Mouse (Mus musculus) hindbrain, embryonic 15.5 days (tissue): ENCODE measurements around the gene Pfdn4. TPM values are rescaled to one million over a fixed set of nuclear protein-coding genes. Genes with fewer than 3 reads are reported as not detected.

Experiments used
- ATAC-seq: fragments of 200-750 bp; cut with Nextera tagmentation; 2 replicates; pipeline ENCODE4 v1.8.0; 2017; ENCODE audit warnings: low read depth, moderate number of reproducible peaks, moderate TSS enrichment; ENCODE audit not compliant: low FRiP score
- H3K27ac ChIP-seq: fragments of 300-500 bp; sonication (generic); replicated peaks from 2 replicates; pipeline ENCODE4 v1.5.1; 2015; ENCODE audit warnings: mild to moderate bottlenecking, inconsistent platforms
- H3K27me3 ChIP-seq: fragments of 300-500 bp; sonication (generic); 2 replicates; pipeline ENCODE4 v1.6.1; 2015; ENCODE audit warnings: control low read depth, inconsistent platforms
- H3K36me3 ChIP-seq: fragments of 300-500 bp; sonication (generic); 2 replicates; pipeline ENCODE4 v1.6.1; 2015; ENCODE audit warnings: control low read depth, inconsistent platforms
- H3K4me1 ChIP-seq: fragments of 300-500 bp; sonication (generic); replicated peaks from 2 replicates; pipeline ENCODE4 v1.6.1; 2015; ENCODE audit warnings: control low read depth, inconsistent platforms
- H3K4me2 ChIP-seq: fragments of 300-500 bp; sonication (generic); 2 replicates; pipeline ENCODE4 v1.6.1; 2015; ENCODE audit warnings: moderate library complexity, mild to moderate bottlenecking, inconsistent platforms
- H3K4me3 ChIP-seq: fragments of 300-500 bp; sonication (generic); 2 replicates; pipeline ENCODE4 v1.5.1; 2015; ENCODE audit warnings: mild to moderate bottlenecking, inconsistent platforms
- H3K9ac ChIP-seq: fragments of 300-500 bp; sonication (generic); 2 replicates; pipeline ENCODE4 v1.6.1; 2015; ENCODE audit warnings: inconsistent platforms
- H3K9me3 ChIP-seq: fragments of 300-500 bp; sonication (generic); 2 replicates; pipeline ENCODE4 v1.6.1; 2016; ENCODE audit warnings: control low read depth, inconsistent platforms
- WGBS: fragments of 180-500 bp; shearing (Covaris S2); methylation state at CpG from one replicate; pipeline ENCODE4 v1.1.7; 2015; 5-methylcytosine and 5-hydroxymethylcytosine counted together
- polyA plus RNA-seq: library from polyadenylated mRNA; unstranded; fragments of >200 nt; fragmentation: Nextera tagmentation; extraction: Ambion mirVana; gene quantifications from 2 replicates; pipeline ENCODE4 v1.2.1, GENCODE M21; 2015

Pfdn4 gene
- polyA plus RNA-seq, 1 experiment from 2014 or later: 113 TPM

GRCm38 (mm10) chr2:170503983-170504382 is 7.8 kb downstream of the Pfdn4 start:
- H3K27ac ChIP-seq: no peak overlapping the region
- no peak overlapping the region for H3K9ac ChIP-seq
- 45% methylated on average over 4 of the region's 4 CpGs for WGBS
- no peaks in the 10 kb centered on the region for H3K9me3 ChIP-seq
- no peak overlapping the region for H3K4me2 ChIP-seq
- no peak for ATAC-seq
- peaks cover 15% of the 10 kb centered on the region for H3K27me3 ChIP-seq
- no peaks in the 10 kb centered on the region for H3K36me3 ChIP-seq
- H3K4me3 ChIP-seq: no peak overlapping the region
- H3K4me1 ChIP-seq: peaks cover 6% of the 10 kb centered on the region

GRCm38 (mm10) chr2:170507734-170508133 is 11.5 kb downstream of the Pfdn4 start:
- Histone ChIP-seq H3K27me3 (0 out of 2 replicates have a peak, but pooled peaks cover 6% of the 10 kb centered on the region), H3K9ac (no peak overlapping the region), H3K36me3 (no peaks in the 10 kb centered on the region), H3K9me3 (no peaks in the 10 kb centered on the region), H3K27ac (no peak overlapping the region), H3K4me1 (peaks cover 19% of the 10 kb centered on the region), H3K4me3 (no peak overlapping the region), H3K4me2 (no peak overlapping the region)
- ATAC-seq: peak; percentile 63; the same call in 1 of the 2 replicates
- WGBS: 9% methylated on average over 10 of the region's 10 CpGs

DNA sequence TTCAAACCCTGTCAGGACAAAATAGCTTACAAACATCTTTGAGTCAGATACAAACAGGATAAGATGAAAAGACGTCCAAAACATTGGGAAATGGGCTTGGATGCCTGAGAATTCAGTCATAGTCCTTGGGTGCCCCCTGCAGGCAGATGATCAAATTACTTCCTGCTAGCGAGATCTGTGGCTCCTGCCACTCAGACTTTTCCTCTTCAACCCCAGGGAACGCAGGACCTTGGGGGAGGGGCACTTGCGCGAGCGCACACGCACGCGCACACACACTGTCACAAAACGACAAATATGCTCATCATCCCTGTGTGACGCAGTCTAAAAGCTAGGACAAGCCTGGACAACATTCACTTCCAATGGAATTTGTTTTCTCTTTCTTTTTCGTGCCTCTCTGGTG is 12.6 kb downstream of the Pfdn4 start:
- H3K27me3 ChIP-seq: 0 out of 2 replicates have a peak, but pooled peaks cover 6% of the 10 kb centered on the region
- peak overlapping the region; percentile 12; the same call in 1 of the 2 replicates for H3K9ac ChIP-seq
- ATAC-seq: 0 out of 2 replicates have a peak, but pooled peaks have one; percentile 13

DNA sequence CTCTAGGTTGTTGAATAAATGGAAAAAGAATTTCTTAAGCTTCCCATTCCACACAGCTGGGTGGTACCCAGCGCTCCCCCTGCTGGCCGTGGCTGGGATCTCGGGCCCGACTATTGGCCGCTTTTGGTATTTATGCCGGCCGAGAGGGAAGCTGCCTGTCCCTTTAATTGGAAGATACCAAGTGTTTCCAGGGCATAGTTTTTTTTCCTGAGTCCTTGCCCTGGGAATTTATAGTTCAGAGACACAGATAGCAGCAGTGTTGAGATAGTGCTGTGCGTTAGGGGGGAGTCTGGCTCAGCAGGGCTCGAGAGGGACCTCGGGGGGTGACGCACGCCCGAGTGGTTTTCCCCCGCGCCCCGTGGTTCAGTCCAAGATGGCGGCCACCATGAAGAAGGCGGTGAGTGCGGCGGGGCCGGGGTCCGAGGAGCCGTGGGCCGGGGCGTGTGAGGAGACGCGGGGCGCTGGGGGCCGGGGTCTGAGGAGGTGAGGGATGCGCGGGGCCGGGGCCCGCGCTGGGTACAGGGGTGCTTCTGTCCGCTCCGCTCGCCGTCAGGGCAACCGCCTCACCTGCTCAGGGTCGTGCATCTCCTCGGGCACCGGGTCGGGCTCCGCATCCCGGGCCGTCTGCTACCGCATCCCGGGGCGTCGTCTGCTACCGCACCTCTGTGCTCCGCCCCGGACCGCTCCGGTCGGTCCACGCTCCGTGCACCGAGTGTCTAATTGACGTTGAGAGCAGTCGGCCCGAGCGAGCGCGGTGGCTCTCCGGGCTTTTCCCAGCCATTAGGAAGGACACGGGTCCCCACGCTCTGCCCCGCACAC is 15.1 kb downstream of the Pfdn4 start:
- WGBS: under 1% methylated on average over 64 of the region's 69 CpGs
- Histone ChIP-seq H3K9ac (peak overlapping the region; percentile 85), H3K27ac (peak overlapping the region; percentile 94), H3K9me3 (no peaks in the 10 kb centered on the region), H3K4me2 (peak overlapping the region; percentile 74), H3K4me1 (peaks cover 30% of the 10 kb centered on the region), H3K36me3 (0 out of 2 replicates have a peak, but pooled peaks cover 5% of the 10 kb centered on the region), H3K27me3 (0 out of 2 replicates have a peak, but pooled peaks cover 5% of the 10 kb centered on the region), H3K4me3 (peak overlapping the region; percentile 88)
- peak; percentile 73 for ATAC-seq

More for the DNA sequence above, 12.6 kb downstream of the Pfdn4 start:
- peak overlapping the region; percentile 22 for H3K4me3 ChIP-seq
- no peak overlapping the region for H3K27ac ChIP-seq
- WGBS: 4% methylated on average over 12 of the region's 12 CpGs
- H3K4me2 ChIP-seq: peak overlapping the region; percentile 50
- H3K4me1 ChIP-seq: peaks cover 29% of the 10 kb centered on the region
- H3K36me3 ChIP-seq: no peaks in the 10 kb centered on the region
- no peaks in the 10 kb centered on the region for H3K9me3 ChIP-seq

GRCm38 (mm10) chr2:170513756-170514155 is 17.5 kb downstream of the Pfdn4 start:
- Histone ChIP-seq H3K9ac (no peak overlapping the region), H3K36me3 (peaks cover 20% of the 10 kb centered on the region), H3K27me3 (no peaks in the 10 kb centered on the region), H3K4me2 (no peak overlapping the region), H3K4me1 (peaks cover 26% of the 10 kb centered on the region), H3K9me3 (no peaks in the 10 kb centered on the region), H3K27ac (no peak overlapping the region), H3K4me3 (no peak overlapping the region)
- no peak for ATAC-seq
- 93% methylated on average over 12 of the region's 12 CpGs for WGBS

DNA sequence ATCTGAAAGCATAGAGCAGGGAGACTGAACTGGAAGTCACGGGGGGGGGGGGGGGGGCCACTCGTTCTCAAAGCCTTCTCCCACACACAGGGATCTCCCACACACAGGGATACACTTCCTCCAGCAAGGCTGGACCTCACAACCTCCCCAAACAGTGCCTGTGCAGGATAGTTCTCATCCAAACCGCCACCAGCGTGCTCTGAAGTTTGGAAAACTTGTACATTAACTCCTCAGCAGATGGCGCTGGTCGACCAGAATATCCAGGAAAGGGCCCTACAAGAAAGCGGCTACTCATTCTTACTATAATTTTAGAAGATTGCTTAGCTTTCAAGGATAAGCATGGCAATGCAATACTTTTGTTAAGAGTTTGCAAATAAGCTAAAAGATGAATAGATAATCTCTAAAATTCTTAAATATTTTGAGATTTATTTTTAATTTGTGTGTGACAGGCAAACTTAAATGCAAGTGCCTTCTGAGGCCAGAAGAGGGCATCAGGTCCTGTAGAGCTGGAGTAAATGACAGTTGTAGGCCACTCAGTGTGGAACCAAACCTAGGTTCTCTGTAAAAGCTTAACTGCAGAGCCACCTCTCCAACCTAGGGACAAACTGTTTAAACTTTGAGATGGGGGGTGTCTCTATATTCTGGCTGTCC is 24.2 kb downstream of the Pfdn4 start:
- Histone ChIP-seq H3K4me3 (no peak overlapping the region), H3K9ac (no peak overlapping the region), H3K27ac (no peak overlapping the region), H3K4me1 (no peaks in the 10 kb centered on the region), H3K27me3 (no peaks in the 10 kb centered on the region), H3K9me3 (no peaks in the 10 kb centered on the region), H3K4me2 (no peak overlapping the region), H3K36me3 (peaks cover 29% of the 10 kb centered on the region)
- WGBS: 6% methylated on average over 7 of the region's 7 CpGs
- ATAC-seq: peak; percentile 76

DNA sequence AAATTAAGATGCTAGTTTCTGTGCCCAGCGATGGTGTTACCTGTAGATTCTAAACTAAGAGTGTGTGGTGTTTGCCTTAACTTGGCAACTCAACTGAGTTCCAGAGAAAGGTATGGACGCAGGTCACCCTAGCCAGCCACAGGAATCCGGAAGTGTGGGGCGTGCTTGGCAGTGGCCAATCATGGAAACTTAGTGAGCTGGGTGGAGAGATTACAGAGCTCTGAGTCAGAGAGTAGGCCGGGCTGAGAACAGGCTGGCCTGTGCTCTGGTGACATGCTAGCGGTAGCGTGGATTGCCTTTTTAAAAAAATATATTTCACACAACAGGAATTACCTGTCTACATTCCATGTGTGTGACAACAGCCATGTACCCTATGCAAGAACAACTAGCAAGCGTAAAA is 30.3 kb downstream of the Pfdn4 start:
- Histone ChIP-seq H3K27ac (no peak overlapping the region), H3K9ac (no peak overlapping the region), H3K36me3 (no peaks in the 10 kb centered on the region), H3K4me3 (no peak overlapping the region), H3K4me1 (no peaks in the 10 kb centered on the region), H3K27me3 (no peaks in the 10 kb centered on the region), H3K4me2 (no peak overlapping the region), H3K9me3 (no peaks in the 10 kb centered on the region)
- no peak for ATAC-seq
- 94% methylated on average over 8 of the region's 8 CpGs for WGBS

DNA sequence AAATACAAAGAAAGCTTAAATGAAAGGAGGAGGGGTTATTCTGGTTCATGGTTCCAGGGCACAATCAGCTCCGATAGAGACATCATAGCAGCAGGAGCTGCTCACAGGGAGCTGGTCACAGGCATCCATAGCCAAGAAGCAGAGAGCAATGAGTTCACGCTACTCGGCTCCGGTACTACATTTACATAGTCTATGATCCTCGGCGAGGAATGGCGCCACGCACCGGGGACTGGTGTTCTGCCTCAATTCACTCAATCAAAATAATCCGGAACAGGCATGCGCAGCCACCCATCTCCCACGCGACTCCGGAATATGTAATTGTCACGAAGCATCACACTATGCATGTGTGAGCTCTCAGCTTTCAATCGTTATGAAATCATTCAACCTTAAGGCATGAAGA is 31.8 kb downstream of the Pfdn4 start:
- H3K36me3 ChIP-seq: no peaks in the 10 kb centered on the region
- H3K4me1 ChIP-seq: no peaks in the 10 kb centered on the region
- H3K27me3 ChIP-seq: no peaks in the 10 kb centered on the region
- no peak for ATAC-seq
- H3K27ac ChIP-seq: no peak overlapping the region
- 82% methylated on average over 16 of the region's 16 CpGs for WGBS
- H3K4me2 ChIP-seq: no peak overlapping the region
- no peak overlapping the region for H3K9ac ChIP-seq
- no peak overlapping the region for H3K4me3 ChIP-seq
- H3K9me3 ChIP-seq: no peaks in the 10 kb centered on the region

- Histone ChIP-seq H3K9ac (no peak overlapping the region), H3K4me2 (no peak overlapping the region), H3K27me3 (no peaks in the 10 kb centered on the region), H3K4me3 (no peak overlapping the region), H3K27ac (no peak overlapping the region), H3K9me3 (no peaks in the 10 kb centered on the region), H3K4me1 (no peaks in the 10 kb centered on the region), H3K36me3 (no peaks in the 10 kb centered on the region)
- 85% methylated on average over 7 of the region's 7 CpGs for WGBS
- no peak for ATAC-seq
Measured at GRCm38 (mm10) chr2:170529766-170530165, 33.5 kb downstream of the Pfdn4 start.

GRCm38 (mm10) chr2:170530256-170530655 is 34.0 kb downstream of the Pfdn4 start:
- H3K27me3 ChIP-seq: no peaks in the 10 kb centered on the region
- H3K4me1 ChIP-seq: no peaks in the 10 kb centered on the region
- H3K36me3 ChIP-seq: no peaks in the 10 kb centered on the region
- H3K4me3 ChIP-seq: no peak overlapping the region
- H3K27ac ChIP-seq: no peak overlapping the region
- H3K4me2 ChIP-seq: no peak overlapping the region
- H3K9ac ChIP-seq: no peak overlapping the region
- H3K9me3 ChIP-seq: no peaks in the 10 kb centered on the region
- WGBS: 94% methylated on average over 3 of the region's 3 CpGs
- no peak for ATAC-seq

DNA sequence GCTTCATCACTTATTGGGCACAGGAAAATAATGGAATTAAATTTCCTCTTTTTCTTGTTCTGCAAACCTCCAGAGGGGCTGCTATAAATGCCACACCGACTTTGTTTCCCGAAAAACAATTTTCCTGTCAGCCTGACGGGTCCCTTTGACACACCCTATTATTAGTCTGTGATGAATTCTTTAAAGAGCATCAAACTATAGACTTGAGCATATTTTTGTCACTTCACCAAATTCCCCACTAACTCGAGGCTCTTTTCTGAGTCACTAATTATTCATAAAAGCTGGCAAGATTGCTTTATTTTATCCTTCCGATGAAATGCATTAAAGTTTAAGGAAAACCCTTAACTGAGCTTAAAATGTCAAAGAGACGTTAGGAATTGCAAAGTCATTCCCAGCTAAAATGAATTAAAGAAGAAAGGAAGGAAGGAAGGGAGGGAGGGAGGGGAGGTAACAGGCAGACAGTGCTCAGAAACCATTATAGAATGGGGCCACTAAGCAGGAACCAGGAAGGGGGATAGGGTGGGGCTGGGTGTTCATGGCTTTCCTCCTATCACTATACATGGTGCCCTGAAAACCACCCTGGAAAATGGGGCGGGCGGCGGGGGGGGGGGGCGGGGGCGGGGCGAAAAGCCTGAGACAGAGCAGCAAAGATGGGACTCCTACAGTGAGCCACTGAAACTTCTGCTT is 38.0 kb downstream of the Pfdn4 start:
- H3K4me2 ChIP-seq: no peak overlapping the region
- no peaks in the 10 kb centered on the region for H3K36me3 ChIP-seq
- 51% methylated on average over 12 of the region's 12 CpGs for WGBS
- no peaks in the 10 kb centered on the region for H3K9me3 ChIP-seq
- ATAC-seq: no peak
- no peak overlapping the region for H3K9ac ChIP-seq
- no peaks in the 10 kb centered on the region for H3K27me3 ChIP-seq
- no peak overlapping the region for H3K27ac ChIP-seq
- peaks cover 4% of the 10 kb centered on the region; the same call in 1 of the 2 replicates for H3K4me1 ChIP-seq
- no peak overlapping the region for H3K4me3 ChIP-seq

DNA sequence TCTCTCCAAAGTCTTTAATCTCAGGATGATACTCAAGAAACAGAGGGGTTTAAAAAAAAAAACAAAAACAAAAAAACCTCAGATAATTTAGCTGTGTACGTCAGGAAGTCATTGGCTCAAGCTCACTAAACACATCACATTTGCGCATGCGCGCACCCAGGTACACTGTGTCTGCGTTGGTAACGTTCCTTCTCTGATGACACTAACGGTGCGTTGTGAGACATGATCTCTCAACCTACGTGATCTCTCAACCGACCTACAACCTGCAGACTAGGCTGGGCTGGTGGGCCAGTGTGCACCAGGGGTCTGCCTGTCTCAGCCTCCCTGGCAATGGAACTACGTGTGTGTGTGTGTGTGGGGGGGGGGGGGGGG is 38.6 kb downstream of the Pfdn4 start:
- H3K36me3 ChIP-seq: no peaks in the 10 kb centered on the region
- H3K4me2 ChIP-seq: no peak overlapping the region
- H3K9me3 ChIP-seq: no peaks in the 10 kb centered on the region
- WGBS: 91% methylated on average over 11 of the region's 11 CpGs
- H3K27ac ChIP-seq: no peak overlapping the region
- no peak overlapping the region for H3K4me3 ChIP-seq
- no peak for ATAC-seq
- peaks cover 4% of the 10 kb centered on the region; the same call in 1 of the 2 replicates for H3K4me1 ChIP-seq
- H3K9ac ChIP-seq: no peak overlapping the region
- H3K27me3 ChIP-seq: no peaks in the 10 kb centered on the region
